Mouse (Mus musculus): ENCODE results near the gene Gm20388. TPM values are rescaled to one million over a fixed set of nuclear protein-coding genes. Genes with fewer than 3 reads are reported as not detected.

Gm20388 gene
- polyA plus RNA-seq, 1 experiment = 10.6 TPM

- no peak overlapping the region for H3K4me3 ChIP-seq (replicated peaks; ENCODE audit: control insufficient read depth, low read depth, low read length)
- H3K27ac ChIP-seq (ENCODE audit: control insufficient read depth, insufficient read depth, low read depth, low read length, poor library complexity) = peak overlapping the region; percentile 75; the same call in 1 of the 2 replicates
- H3K4me1 ChIP-seq (ENCODE audit: control insufficient read depth, insufficient read depth, low read length) = peaks cover 15% of the 10 kb centered on the region
- TF ChIP-seq CTCF (IDR thresholded peaks at IDR 0.05; ENCODE audit: control insufficient read depth, insufficient read depth, low read length) = no peak
- TF ChIP-seq POLR2A (IDR thresholded peaks at IDR 0.05; ENCODE audit: borderline replicate concordance, control insufficient read depth, low read depth, low read length) = no peak
- 75% methylated on average over 6 of the region's 6 CpGs for WGBS
These were observed 462.0 kb downstream of the Gm20388 start for GRCm38 (mm10) chr8:120372684-120373083.

GRCm38 (mm10) chr8:120373621-120374020 is 463.0 kb downstream of the Gm20388 start:
- 61% methylated on average over 3 of the region's 3 CpGs for WGBS
- no peak for TF ChIP-seq POLR2A (IDR thresholded peaks at IDR 0.05; ENCODE audit: borderline replicate concordance, control insufficient read depth, low read depth, low read length)
- peaks cover 16% of the 10 kb centered on the region for H3K4me1 ChIP-seq (ENCODE audit: control insufficient read depth, insufficient read depth, low read length)
- peak overlapping the region; percentile 68 for H3K27ac ChIP-seq (ENCODE audit: control insufficient read depth, insufficient read depth, low read depth, low read length, poor library complexity)
- H3K4me3 ChIP-seq (replicated peaks; ENCODE audit: control insufficient read depth, low read depth, low read length) = no peak overlapping the region

DNA sequence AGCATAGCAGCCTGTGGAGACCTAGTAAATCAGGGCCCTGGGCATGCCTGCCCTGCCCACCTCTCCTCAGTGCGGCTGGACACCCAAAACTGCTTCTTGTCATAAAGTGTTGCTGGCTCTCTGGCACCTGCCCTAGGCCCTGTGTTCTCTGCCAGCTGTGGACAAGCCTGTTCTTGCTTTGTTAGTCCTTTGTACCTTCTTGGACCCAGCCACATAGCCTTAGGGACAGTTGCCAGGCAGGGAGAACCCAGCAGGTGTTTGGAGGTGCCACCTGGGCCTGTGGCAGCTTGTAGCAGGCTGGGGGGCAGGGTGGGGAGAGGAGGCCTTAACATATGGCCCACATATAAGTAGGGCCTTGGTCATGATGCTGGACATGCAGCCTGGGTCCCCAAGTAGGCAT is 463.4 kb downstream of the Gm20388 start:
- H3K4me1 ChIP-seq (ENCODE audit: control insufficient read depth, insufficient read depth, low read length) = peaks cover 16% of the 10 kb centered on the region
- no peak for TF ChIP-seq CTCF (IDR thresholded peaks at IDR 0.05; ENCODE audit: control insufficient read depth, insufficient read depth, low read length)
- TF ChIP-seq POLR2A (IDR thresholded peaks at IDR 0.05; ENCODE audit: borderline replicate concordance, control insufficient read depth, low read depth, low read length) = no peak
- WGBS = 72% methylated on average over 1 of the region's 1 CpGs
- no peak overlapping the region for H3K4me3 ChIP-seq (replicated peaks; ENCODE audit: control insufficient read depth, low read depth, low read length)
- H3K27ac ChIP-seq (ENCODE audit: control insufficient read depth, insufficient read depth, low read depth, low read length, poor library complexity) = peak overlapping the region; percentile 68

GRCm38 (mm10) chr8:120374514-120374913 is 463.9 kb downstream of the Gm20388 start:
- Histone ChIP-seq H3K4me1 (ENCODE audit: control insufficient read depth, insufficient read depth, low read length) (peaks cover 16% of the 10 kb centered on the region), H3K4me3 (replicated peaks; ENCODE audit: control insufficient read depth, low read depth, low read length) (no peak overlapping the region), H3K27ac (ENCODE audit: control insufficient read depth, insufficient read depth, low read depth, low read length, poor library complexity) (peak overlapping the region; percentile 68)
- 70% methylated on average over 9 of the region's 9 CpGs for WGBS
- no peak for TF ChIP-seq POLR2A (IDR thresholded peaks at IDR 0.05; ENCODE audit: borderline replicate concordance, control insufficient read depth, low read depth, low read length)
- TF ChIP-seq CTCF (IDR thresholded peaks at IDR 0.05; ENCODE audit: control insufficient read depth, insufficient read depth, low read length) = no peak

DNA sequence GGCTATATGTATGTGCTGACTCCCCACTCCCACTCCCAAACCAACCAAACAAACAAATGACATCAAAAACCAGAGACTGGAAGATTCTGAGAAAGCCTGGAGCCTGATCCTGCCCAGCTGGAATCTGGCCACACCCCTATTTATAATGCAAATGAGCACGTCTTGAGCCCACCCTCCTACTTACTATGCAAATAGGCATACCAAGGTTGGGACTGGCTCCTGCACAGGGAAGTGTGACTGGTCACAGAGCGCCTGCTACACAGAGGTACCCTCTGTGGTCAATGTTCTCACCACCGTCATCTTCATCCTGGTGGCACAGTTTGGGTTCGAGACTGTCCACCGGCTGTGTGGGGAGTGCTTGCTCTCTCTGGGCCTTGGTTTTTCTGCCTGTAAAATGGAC is 464.5 kb downstream of the Gm20388 start:
- TF ChIP-seq CTCF (IDR thresholded peaks at IDR 0.05; ENCODE audit: control insufficient read depth, insufficient read depth, low read length) (no peak), POLR2A (IDR thresholded peaks at IDR 0.05; ENCODE audit: borderline replicate concordance, control insufficient read depth, low read depth, low read length) (no peak)
- WGBS = 17% methylated on average over 5 of the region's 5 CpGs
- no peak overlapping the region for H3K4me3 ChIP-seq (replicated peaks; ENCODE audit: control insufficient read depth, low read depth, low read length)
- peaks cover 16% of the 10 kb centered on the region for H3K4me1 ChIP-seq (ENCODE audit: control insufficient read depth, insufficient read depth, low read length)
- 0 out of 2 replicates have a peak overlapping the region, but pooled peaks have one; percentile 40 for H3K27ac ChIP-seq (ENCODE audit: control insufficient read depth, insufficient read depth, low read depth, low read length, poor library complexity)

DNA sequence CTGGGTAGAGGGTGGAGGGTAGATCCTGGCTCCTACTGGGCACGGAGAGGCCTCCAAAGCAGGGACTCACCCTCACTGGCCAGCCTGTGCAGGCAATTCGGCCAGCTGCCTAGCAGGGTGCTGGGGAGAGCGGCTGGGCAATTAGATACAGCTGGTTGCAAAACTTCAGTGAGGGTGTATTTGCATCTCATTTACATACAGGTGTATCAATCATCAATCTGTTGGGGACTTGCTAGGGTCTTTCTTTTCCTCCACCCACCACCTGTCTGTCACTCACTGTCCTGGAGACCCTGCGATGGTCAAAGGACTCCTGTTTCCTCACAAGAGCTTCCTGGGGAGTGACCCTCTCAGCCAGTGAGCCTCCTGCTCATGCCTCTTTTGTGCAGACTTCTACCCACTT is 465.6 kb downstream of the Gm20388 start:
- Histone ChIP-seq H3K4me1 (ENCODE audit: control insufficient read depth, insufficient read depth, low read length) (peaks cover 14% of the 10 kb centered on the region), H3K27ac (ENCODE audit: control insufficient read depth, insufficient read depth, low read depth, low read length, poor library complexity) (no peak overlapping the region), H3K4me3 (replicated peaks; ENCODE audit: control insufficient read depth, low read depth, low read length) (no peak overlapping the region)
- 75% methylated on average over 4 of the region's 4 CpGs for WGBS
- TF ChIP-seq CTCF (IDR thresholded peaks at IDR 0.05; ENCODE audit: control insufficient read depth, insufficient read depth, low read length) (no peak), POLR2A (IDR thresholded peaks at IDR 0.05; ENCODE audit: borderline replicate concordance, control insufficient read depth, low read depth, low read length) (no peak)

DNA sequence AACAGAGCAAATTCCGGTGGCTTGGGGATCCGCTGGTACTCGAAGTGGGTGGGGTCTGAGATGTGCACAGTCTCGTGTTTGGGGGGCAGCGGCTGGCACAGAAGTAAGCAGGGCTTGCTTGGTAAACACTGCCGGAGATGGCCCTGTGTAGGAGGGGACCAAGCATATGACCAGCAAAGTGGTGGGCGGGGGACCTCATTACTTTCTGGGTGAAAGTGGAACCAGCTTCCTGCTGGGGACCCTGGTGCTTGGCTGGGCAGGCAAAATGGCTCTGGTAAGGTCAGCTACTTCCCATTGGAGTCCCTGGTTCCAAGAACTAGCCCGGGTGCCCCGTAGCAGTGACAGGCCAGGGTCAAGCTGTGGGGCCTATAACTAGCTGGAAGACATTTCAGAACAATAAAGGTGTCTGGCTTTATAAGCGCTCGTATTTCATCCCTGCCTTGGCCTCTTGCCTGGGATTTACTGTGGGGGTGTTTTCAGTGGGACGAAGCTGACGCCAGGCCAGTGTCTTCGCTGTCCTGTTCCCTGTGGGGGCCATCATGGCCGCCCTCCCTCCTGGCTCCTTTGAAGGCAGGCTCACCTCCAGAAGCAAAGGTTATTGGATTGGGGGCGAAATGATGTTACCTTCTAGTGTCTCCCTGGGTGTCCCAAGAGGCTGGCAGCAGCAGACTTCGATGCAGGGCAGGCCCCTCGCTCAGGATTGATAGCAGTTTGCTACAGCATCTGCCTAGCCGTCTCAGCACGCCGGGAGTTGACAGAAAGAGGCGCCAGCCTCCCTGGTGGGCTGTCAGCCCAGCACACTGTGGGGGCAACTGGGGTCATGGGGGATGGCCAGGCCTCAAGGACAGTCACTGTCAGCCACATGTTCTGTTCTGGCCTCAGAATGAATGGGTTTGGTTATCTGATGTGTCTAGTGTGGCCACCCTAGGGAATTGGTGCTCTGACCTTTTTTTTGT is 466.5 kb downstream of the Gm20388 start:
- TF ChIP-seq POLR2A (IDR thresholded peaks at IDR 0.05; ENCODE audit: borderline replicate concordance, control insufficient read depth, low read depth, low read length) (peak; percentile 14; the same call in 1 of the 2 replicates), CTCF (IDR thresholded peaks at IDR 0.05; ENCODE audit: control insufficient read depth, insufficient read depth, low read length) (no peak)
- peaks cover 13% of the 10 kb centered on the region for H3K4me1 ChIP-seq (ENCODE audit: control insufficient read depth, insufficient read depth, low read length)
- H3K27ac ChIP-seq (ENCODE audit: control insufficient read depth, insufficient read depth, low read depth, low read length, poor library complexity) = peak overlapping the region; percentile 71
- H3K4me3 ChIP-seq (replicated peaks; ENCODE audit: control insufficient read depth, low read depth, low read length) = no peak overlapping the region
- WGBS = 68% methylated on average over 22 of the region's 22 CpGs

- TF ChIP-seq POLR2A (IDR thresholded peaks at IDR 0.05; ENCODE audit: borderline replicate concordance, control insufficient read depth, low read depth, low read length) (no peak), CTCF (IDR thresholded peaks at IDR 0.05; ENCODE audit: control insufficient read depth, insufficient read depth, low read length) (no peak)
- 13% methylated on average over 7 of the region's 7 CpGs for WGBS
- H3K4me3 ChIP-seq (replicated peaks; ENCODE audit: control insufficient read depth, low read depth, low read length) = no peak overlapping the region
- H3K27ac ChIP-seq (ENCODE audit: control insufficient read depth, insufficient read depth, low read depth, low read length, poor library complexity) = peak overlapping the region; percentile 71
- peaks cover 10% of the 10 kb centered on the region for H3K4me1 ChIP-seq (ENCODE audit: control insufficient read depth, insufficient read depth, low read length)
These were observed 467.2 kb downstream of the Gm20388 start for GRCm38 (mm10) chr8:120377803-120378189.

Measured in bone marrow, adult 2 months (tissue).